Mouse (Mus musculus): ENCODE results near the gene Krtap3-3. TPM values are rescaled to one million over a fixed set of nuclear protein-coding genes. Genes with fewer than 3 reads are reported as not detected.

Krtap3-3 gene
- total RNA-seq, 2 experiments from 2014 or later: not detected

Other genes starting within 250 kb of the Krtap3-3 start
- not detected for gene Krt25, start 227.9 kb downstream of the Krtap3-3 start, total RNA-seq (2021)
- not detected for gene Krt26, start 212.9 kb downstream of the Krtap3-3 start, total RNA-seq (2021)
- gene Krt27, start 199.8 kb downstream of the Krtap3-3 start, total RNA-seq (2021): not detected
- gene Krt28, start 176.0 kb downstream of the Krtap3-3 start, total RNA-seq (2021): not detected
- 1 to 10 TPM; 4.4 to 6.4 TPM for gene Krt10, start 161.5 kb downstream of the Krtap3-3 start, total RNA-seq (2021)
- gene Krt12, start 128.6 kb downstream of the Krtap3-3 start, total RNA-seq (2021): not detected
- under 1 TPM in 1 of 2 experiments, not detected in 1; 0.26 TPM for gene Krt20, start 112.7 kb downstream of the Krtap3-3 start, total RNA-seq (2021)
- under 1 TPM in 1 of 2 experiments, not detected in 1; 0.16 TPM for gene Krt23, start 57.7 kb downstream of the Krtap3-3 start, total RNA-seq (2021)
- not detected for gene Krt39, start 29.5 kb downstream of the Krtap3-3 start, total RNA-seq (2021)
- gene Krt40, start 7.7 kb downstream of the Krtap3-3 start, total RNA-seq (2021): not detected
- gene Krtap3-2, start 6.0 kb upstream of the Krtap3-3 start, total RNA-seq (2021): not detected
- not detected for gene Gm11939, start 8.6 kb upstream of the Krtap3-3 start, total RNA-seq (2021)
- not detected for gene Krtap3-1, start 15.8 kb upstream of the Krtap3-3 start, total RNA-seq (2021)
- gene Krtap1-5, start 30.2 kb upstream of the Krtap3-3 start, total RNA-seq (2021): not detected
- gene Krtap1-4, start 32.8 kb upstream of the Krtap3-3 start, total RNA-seq (2021): not detected
- gene Krtap1-3, start 40.5 kb upstream of the Krtap3-3 start, total RNA-seq (2021): not detected
- not detected for gene Krtap9-3, start 47.2 kb upstream of the Krtap3-3 start, total RNA-seq (2021)
- not detected for gene Gm11938, start 52.4 kb upstream of the Krtap3-3 start, total RNA-seq (2021)
- gene Gm11937, start 59.3 kb upstream of the Krtap3-3 start, total RNA-seq (2021): not detected
- gene Krtap2-4, start 64.0 kb upstream of the Krtap3-3 start, total RNA-seq (2021): not detected
- not detected for gene Gm11562, start 69.6 kb upstream of the Krtap3-3 start, total RNA-seq (2021)
- gene Krtap4-1, start 77.4 kb upstream of the Krtap3-3 start, total RNA-seq (2021): not detected
- not detected for gene Krtap4-2, start 84.2 kb upstream of the Krtap3-3 start, total RNA-seq (2021)
- not detected for gene Krtap4-7, start 93.2 kb upstream of the Krtap3-3 start, total RNA-seq (2021)
- gene Gm11555, start 99.4 kb upstream of the Krtap3-3 start, total RNA-seq (2021): not detected
- gene Gm11563, start 108.1 kb upstream of the Krtap3-3 start, total RNA-seq (2021): not detected
- not detected for gene Krtap4-6, start 115.1 kb upstream of the Krtap3-3 start, total RNA-seq (2021)
- gene Gm14190, start 139.9 kb upstream of the Krtap3-3 start, total RNA-seq (2021): not detected
- not detected for gene Gm14180, start 183.4 kb upstream of the Krtap3-3 start, total RNA-seq (2021)
- gene Gm11595, start 222.0 kb upstream of the Krtap3-3 start, total RNA-seq (2021): not detected
- gene Krtap4-8, start 229.8 kb upstream of the Krtap3-3 start, total RNA-seq (2021): not detected
- not detected for gene Krtap4-9, start 234.3 kb upstream of the Krtap3-3 start, total RNA-seq (2021)
- not detected for gene Gm11596, start 242.6 kb upstream of the Krtap3-3 start, total RNA-seq (2021)
- not detected for gene Gm11569, start 248.1 kb upstream of the Krtap3-3 start, total RNA-seq (2021)

All from adrenal gland, postnatal 36 days (tissue).